Mouse (Mus musculus) bone marrow macrophage, adult 2 months (primary cell): ENCODE results near the gene Rtkn2. TPM values are rescaled to one million over a fixed set of nuclear protein-coding genes. Genes with fewer than 3 reads are reported as not detected.
A peak's percentile ranks its signal among the peaks of the same experiment; 100 is the strongest.

Experiments
- H3K27ac ChIP-seq: 2 replicates; pipeline ENCODE4 v1.5.1; 2012; ENCODE audit warnings: low read depth, low read length; ENCODE audit not compliant: insufficient read depth
- H3K4me1 ChIP-seq: 2 replicates; pipeline ENCODE4 v1.6.1; 2012; ENCODE audit warnings: low read length; ENCODE audit not compliant: control insufficient read depth, insufficient read depth
- H3K4me3 ChIP-seq: 2 replicates; pipeline ENCODE4 v1.5.1; 2012; ENCODE audit warnings: mild to moderate bottlenecking, low read length, moderate library complexity; ENCODE audit not compliant: insufficient read depth
- CTCF ChIP-seq: IDR thresholded peaks from 2 replicates; pipeline ENCODE4 v1.5.1; 2012; ENCODE audit warnings: low read depth, mild to moderate bottlenecking, low read length, moderate library complexity
- POLR2A ChIP-seq: IDR thresholded peaks from 2 replicates; pipeline ENCODE4 v1.6.1; 2012; ENCODE audit warnings: mild to moderate bottlenecking, low read depth, low read length, borderline replicate concordance
- polyA plus RNA-seq: library from polyadenylated mRNA; stranded (reverse); fragments of >200 nt; gene quantifications from 2 replicates; pipeline ENCODE4 v1.2.4, GENCODE M21; 2012; ENCODE audit not compliant: missing spikeins, insufficient read depth, insufficient read length

The Rtkn2 gene
- polyA plus RNA-seq, 1 experiment: 1.7 TPM

DNA sequence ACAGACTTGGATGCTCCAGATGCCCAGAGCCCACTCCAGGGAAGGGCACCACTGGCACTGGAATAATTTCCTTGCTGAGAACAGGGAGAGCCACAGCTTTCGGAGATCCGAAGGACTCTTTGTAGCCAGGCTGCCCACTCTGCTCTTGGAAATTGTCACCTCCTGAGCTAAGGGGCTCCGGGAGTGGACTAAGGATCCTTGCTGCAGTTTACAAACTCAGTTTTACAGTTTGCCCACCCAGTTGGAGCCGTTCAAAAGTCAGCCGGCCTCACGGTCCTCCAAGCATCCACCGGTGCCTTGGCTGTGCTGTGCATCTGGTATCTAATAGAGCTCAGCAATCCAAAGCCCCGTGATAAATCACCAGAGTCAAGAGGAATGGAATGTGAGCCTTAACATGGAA is 121.1 kb downstream of the Rtkn2 start:
- H3K4me3 ChIP-seq: no peak overlapping the region
- TF ChIP-seq POLR2A (no peak), CTCF (no peak)

DNA sequence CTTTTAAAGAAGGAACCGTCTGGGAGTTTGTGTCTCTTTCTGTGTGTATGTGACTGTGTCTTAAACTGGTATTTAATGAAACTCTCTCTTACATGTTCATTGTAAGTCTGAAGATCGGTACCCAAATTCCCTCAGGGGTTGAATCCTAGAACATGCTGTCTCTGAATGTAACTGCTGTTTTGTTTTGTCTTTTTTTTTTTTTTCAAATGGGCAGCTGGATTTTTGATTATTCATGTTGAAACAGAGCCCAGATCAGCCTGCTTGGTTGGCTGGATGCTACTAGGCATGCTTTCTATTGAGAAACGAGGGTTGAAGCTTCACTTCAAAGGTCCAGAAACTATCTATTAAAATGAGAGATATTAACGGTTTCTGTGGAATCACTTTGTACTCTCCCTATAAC is 121.9 kb downstream of the Rtkn2 start:
- Histone ChIP-seq H3K4me3 (no peak overlapping the region), H3K27ac (no peak overlapping the region), H3K4me1 (peaks cover 19% of the 10 kb centered on the region)
- TF ChIP-seq POLR2A (no peak), CTCF (no peak)

More for the DNA sequence above, 121.1 kb downstream of the Rtkn2 start:
- Histone ChIP-seq H3K27ac (no peak overlapping the region), H3K4me1 (peaks cover 15% of the 10 kb centered on the region)

DNA sequence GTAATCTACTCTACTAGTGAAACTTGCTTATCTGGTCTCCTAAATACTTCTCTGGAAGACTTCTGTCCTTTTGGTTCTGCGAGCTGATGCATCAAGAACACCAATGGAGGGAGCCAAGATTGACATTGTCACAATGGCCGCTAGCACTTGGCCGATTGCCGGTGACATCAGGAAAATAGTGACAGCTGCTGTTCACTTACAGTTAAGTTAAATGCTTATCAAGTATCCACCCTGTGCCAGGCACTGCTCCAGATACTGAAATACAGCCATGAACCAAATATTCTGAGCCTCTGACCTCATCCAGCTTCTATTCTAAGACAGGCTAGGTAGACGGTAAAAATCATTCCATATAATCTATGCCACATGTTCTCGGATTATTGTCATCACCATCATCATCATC is 123.2 kb downstream of the Rtkn2 start:
- no peak overlapping the region for H3K4me3 ChIP-seq
- H3K27ac ChIP-seq: no peak overlapping the region
- H3K4me1 ChIP-seq: peaks cover 19% of the 10 kb centered on the region
- no peak for TF ChIP-seq POLR2A
- no peak for TF ChIP-seq CTCF

DNA sequence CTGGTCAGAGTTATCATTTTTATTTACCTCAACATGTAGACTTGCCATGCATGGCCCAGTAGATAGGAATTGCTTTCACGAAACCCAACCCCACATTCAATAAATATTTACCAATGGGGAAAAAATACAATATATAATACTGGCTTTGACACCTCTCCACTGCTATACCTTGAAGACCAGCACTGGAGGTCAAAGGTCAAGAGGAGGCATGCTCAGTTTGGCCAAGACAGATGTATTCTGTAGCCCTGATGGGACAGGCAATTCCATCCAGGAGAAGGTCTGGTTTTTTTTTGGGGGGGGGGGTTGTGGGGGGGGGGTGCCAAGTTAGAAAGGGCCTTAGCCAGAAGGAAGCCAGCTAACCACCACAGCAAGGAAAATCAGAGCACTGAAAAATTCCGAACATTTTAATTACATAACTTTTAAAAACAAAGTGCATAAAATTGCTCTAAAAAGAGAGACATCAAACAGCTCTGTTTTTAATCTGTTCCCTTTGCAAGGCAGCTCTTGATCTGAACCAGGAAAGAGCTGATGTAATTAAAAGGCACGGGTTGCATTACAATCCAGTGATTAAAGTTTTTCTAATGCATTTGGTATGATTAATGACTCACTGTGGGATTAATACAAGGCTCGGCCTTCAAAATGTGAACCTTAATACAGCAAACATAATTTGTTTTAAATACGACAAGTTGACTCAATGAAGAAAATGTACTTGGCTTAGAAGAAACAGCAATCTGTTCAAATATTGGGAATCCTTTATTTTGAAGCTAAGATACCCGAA is 123.9 kb downstream of the Rtkn2 start:
- TF ChIP-seq POLR2A (no peak), CTCF (no peak)
- Histone ChIP-seq H3K4me1 (peaks cover 19% of the 10 kb centered on the region), H3K4me3 (no peak overlapping the region), H3K27ac (no peak overlapping the region)

DNA sequence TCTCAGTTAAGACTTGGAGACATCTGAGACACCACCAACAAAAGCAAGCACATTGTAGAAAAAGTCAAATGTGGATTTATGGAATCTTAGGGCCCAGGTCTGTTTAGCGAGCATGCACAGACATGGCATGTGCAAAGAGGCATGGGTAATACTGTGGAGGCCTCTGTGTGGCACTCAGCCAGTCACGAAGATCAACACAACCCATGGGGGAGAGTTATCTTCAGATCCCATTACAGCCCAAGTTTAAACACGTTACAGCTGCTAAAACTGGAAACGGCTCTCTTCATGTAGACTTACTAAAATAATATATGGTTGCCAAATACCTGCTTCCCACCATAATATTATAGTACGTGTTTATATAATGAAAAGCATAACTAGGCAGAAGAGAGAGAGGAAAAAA is 124.6 kb downstream of the Rtkn2 start:
- TF ChIP-seq POLR2A (no peak), CTCF (no peak)
- H3K27ac ChIP-seq: no peak overlapping the region
- H3K4me1 ChIP-seq: peaks cover 19% of the 10 kb centered on the region
- H3K4me3 ChIP-seq: no peak overlapping the region

DNA sequence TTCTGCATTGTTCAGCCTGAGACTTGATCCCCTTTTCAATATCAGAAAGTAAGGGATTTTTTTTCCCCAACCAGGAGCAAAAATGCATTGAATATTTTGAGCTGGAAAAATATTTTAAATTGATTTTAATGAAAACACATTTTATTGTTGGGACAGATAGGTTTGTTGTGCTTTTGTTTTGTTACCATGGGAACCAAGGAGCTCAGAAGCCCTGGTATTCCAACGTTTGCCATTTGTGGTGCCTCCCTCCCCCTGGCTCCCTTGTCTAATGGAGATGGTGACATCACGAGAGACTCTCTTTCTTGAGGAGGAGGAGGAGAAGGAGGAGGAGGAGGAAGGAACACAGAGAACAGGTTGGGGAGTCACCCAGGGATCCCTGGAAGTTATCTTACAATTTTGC is 125.1 kb downstream of the Rtkn2 start:
- H3K4me3 ChIP-seq: no peak overlapping the region
- peaks cover 19% of the 10 kb centered on the region for H3K4me1 ChIP-seq
- TF ChIP-seq POLR2A (no peak), CTCF (no peak)
- peak overlapping the region; percentile 96 for H3K27ac ChIP-seq

DNA sequence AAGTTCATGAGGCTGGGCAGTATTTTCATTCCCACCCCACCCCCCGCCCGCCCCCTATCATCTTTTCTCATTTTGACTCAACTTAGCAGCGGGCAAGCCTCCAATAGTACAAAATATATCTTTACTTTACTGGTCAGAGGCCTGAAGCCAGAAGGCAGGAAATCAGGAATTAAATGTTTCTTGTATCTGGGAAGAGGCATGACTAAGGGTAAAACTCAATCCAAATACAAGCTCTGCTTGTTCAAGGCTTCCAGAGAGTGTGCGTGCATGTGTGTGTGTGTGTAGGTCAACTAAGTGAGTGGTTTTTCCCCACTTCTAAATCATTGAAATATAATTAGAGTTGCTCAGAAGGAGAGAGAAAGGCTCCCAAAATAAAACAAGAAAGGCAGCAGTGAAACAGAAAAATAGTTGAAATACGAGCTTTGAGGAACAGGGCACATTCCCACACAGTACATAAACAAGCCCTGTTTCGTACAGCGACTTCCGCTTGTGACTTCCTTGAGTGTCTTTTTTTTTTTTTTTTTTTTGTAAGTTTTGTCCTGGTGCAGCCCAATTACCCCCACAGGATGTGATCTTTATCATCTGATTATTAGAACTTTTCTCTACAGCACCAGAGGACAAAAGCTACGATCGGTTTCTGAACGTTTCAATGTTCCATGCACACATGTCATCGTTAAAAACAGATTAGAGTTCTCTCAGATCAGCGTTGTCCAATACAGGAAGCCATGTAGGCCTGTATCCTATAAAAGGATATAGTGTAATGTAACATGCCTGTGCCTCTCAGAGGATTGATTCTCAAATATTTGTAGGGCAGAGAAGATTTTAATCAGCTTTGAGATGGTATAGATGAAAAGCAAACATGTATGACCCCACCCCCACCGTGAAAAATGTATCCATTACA is 125.8 kb downstream of the Rtkn2 start:
- H3K4me3 ChIP-seq: peak overlapping the region; percentile 31; the same call in 1 of the 2 replicates
- TF ChIP-seq POLR2A (no peak), CTCF (no peak)
- peak overlapping the region; percentile 96 for H3K27ac ChIP-seq
- peaks cover 19% of the 10 kb centered on the region for H3K4me1 ChIP-seq

DNA sequence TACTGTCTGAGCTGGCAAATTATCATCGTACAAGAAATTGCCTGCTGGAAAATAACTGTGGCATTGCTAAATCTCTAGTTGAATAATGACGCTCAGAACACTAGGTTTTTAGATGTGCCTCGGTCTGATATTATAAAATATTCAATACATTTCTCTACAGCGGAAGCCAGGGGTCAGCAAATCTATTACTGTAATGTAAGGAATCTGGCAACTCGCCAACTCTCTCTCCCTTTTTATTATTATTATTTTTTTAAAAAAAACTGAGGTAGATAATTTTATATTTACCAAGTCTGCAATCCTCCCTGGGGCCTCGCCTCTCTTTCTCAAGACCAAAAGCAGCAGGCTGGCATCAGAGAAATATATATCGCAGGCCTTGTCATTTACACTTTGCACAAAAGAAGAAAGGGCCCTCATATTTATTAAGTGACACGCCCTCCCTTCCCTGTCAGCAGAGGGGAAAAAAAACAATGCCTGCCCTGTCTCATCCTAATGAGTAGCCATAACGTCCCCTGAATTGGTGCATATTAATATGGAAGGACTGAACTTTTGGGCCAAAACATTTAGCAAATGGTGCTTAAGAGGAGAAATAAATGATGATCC is 127.1 kb downstream of the Rtkn2 start:
- no peak overlapping the region for H3K4me3 ChIP-seq
- H3K27ac ChIP-seq: no peak overlapping the region
- peaks cover 19% of the 10 kb centered on the region for H3K4me1 ChIP-seq
- TF ChIP-seq POLR2A (no peak), CTCF (no peak)

DNA sequence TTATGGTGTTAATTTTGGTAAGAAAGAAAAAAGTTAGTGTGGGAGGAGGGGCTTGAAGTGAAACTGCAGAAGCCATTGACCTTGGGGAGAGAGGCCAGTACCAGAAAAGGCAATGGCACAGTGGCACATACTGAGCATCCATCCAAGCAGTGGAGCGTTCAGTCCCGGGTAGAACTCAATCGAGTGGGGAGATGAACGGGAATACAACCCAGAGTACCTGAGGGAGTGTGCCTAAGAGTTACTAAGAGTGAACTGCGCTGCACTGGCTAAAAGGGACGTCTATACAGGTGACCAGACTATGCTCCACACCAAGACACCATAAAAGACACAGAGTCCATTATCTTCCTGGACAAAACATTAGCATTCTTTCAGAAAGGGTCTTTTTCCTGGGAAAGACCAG is 128.3 kb downstream of the Rtkn2 start:
- H3K4me3 ChIP-seq: no peak overlapping the region
- TF ChIP-seq CTCF: no peak
- no peak for TF ChIP-seq POLR2A

More for the DNA sequence above, 128.3 kb downstream of the Rtkn2 start:
- peaks cover 19% of the 10 kb centered on the region for H3K4me1 ChIP-seq
- H3K27ac ChIP-seq: no peak overlapping the region

Other genes starting within 250 kb of the Rtkn2 start
- gene Zfp365, start 66.9 kb upstream of the Rtkn2 start, polyA plus RNA-seq: not detected in 2 replicates